Mouse (Mus musculus) activated CD4-positive, CD25-positive, alpha-beta regulatory T cell (primary cell): Measurements from ENCODE around the gene Olfr309. TPM values are rescaled to one million over a fixed set of nuclear protein-coding genes. Genes with fewer than 3 reads are reported as not detected.

ENCODE experiments used
- polyA plus RNA-seq, 2 experiments: library from polyadenylated mRNA; unstranded; fragments of 100-300 nt; shearing (Covaris generic); gene quantifications; one replicate each; pipeline ENCODE4 v1.2.1; 2017

Olfr309 gene
- not detected for polyA plus RNA-seq

GRCm38 (mm10) chr7:86313608-86314007 is at the start of gene Olfr309:
Gene Olfr309, minus strand, starts transcription at chr7:86313708.

GRCm38 (mm10) chr7:86337486-86337885 is 24.0 kb upstream of the Olfr309 start, which contains the start of gene Olfr307:
Gene Olfr307, minus strand, starts transcription at chr7:86337586.

GRCm38 (mm10) chr7:86325530-86325929 is 12.0 kb upstream of the Olfr309 start, which contains the start of gene Olfr308:
Gene Olfr308, minus strand, starts transcription at chr7:86325630.

GRCm38 (mm10) chr7:86277072-86277471 is 36.4 kb downstream of the Olfr309 start, which contains the start of gene Olfr310:
Gene Olfr310, minus strand, starts transcription at chr7:86277172.

Other genes with a start within 250 kb of the Olfr309 start
- not detected for gene Vmn2r75, start 141.9 kb downstream of the Olfr309 start, polyA plus RNA-seq
- under 1 TPM; 0.04 to 0.05 TPM for gene Vmn2r76, start 67.4 kb downstream of the Olfr309 start, polyA plus RNA-seq
- gene Olfr310, start 36.5 kb downstream of the Olfr309 start, polyA plus RNA-seq, result under 1 TPM in 1 of 2 experiments, not detected in 1; 0.16 TPM
- gene Olfr308, start 11.9 kb upstream of the Olfr309 start, polyA plus RNA-seq, result under 1 TPM in 1 of 2 experiments, not detected in 1; 0.06 TPM
- gene Olfr307, start 23.9 kb upstream of the Olfr309 start, polyA plus RNA-seq, result under 1 TPM; 0.06 to 0.07 TPM
- not detected for gene Olfr305, start 53.2 kb upstream of the Olfr309 start, polyA plus RNA-seq
- not detected for gene Olfr304, start 73.0 kb upstream of the Olfr309 start, polyA plus RNA-seq
- not detected for gene Olfr303, start 84.1 kb upstream of the Olfr309 start, polyA plus RNA-seq
- not detected for gene Olfr301, start 90.1 kb upstream of the Olfr309 start, polyA plus RNA-seq
- not detected for gene Olfr299, start 146.2 kb upstream of the Olfr309 start, polyA plus RNA-seq
- not detected for gene Olfr298, start 178.8 kb upstream of the Olfr309 start, polyA plus RNA-seq
- not detected for gene Olfr297, start 206.3 kb upstream of the Olfr309 start, polyA plus RNA-seq